Mouse (Mus musculus): Measurements from ENCODE around the gene Dad1. TPM values are rescaled to one million over a fixed set of nuclear protein-coding genes. Genes with fewer than 3 reads are reported as not detected.

The Dad1 gene
- polyA plus RNA-seq, 1 experiment: 324 TPM

DNA sequence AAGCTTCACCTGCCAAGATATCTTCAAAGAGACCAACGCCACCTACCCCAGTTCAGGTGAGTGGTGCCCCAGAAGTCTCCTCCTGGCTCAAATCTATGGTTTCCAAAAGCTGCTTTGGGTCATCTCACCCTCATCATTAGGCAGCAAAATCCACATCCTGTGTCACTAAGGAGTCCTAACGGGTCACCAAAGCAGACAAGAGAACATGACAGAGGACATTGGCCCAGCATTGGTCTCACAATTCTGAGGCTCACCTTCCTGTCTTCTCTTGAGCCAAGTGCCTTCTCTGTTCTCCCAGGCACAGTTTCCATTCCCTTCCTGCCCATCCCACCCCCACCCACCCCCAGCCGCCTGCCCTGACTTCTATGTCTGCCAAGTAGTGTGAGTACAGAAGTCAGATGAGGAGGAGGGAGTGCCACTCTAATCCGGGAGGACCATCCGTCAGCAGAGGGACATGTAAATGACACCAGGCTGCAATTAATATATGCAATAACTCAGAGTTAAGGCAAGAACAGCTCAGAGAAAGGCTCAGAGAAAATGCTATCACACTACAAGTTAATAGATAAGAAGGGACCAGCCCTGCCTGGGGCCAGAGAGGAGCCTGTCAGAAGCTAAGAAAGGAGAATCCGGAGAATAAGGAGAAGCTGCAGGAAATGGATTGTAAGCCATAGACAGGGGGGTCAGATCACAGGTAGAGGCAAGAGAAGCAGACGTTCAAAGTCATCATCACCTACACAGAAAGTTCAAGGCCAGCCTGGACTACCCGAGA is 33.0 kb downstream of the Dad1 start:
- Histone ChIP-seq H3K4me3 (no peak overlapping the region), H3K27me3 (ENCODE audit: control insufficient read depth, insufficient read depth, insufficient read length) (no peaks in the 10 kb centered on the region), H3K79me2 (ENCODE audit: control insufficient read depth, insufficient read depth) (no peaks in the 10 kb centered on the region), H3ac (ENCODE audit: control insufficient read depth, insufficient read length) (no peak overlapping the region), H3K36me3 (ENCODE audit: control insufficient read depth, insufficient read depth) (no peaks in the 10 kb centered on the region), H3K4me2 (ENCODE audit: low read depth) (no peak overlapping the region)
- TF ChIP-seq SRF (IDR thresholded peaks at IDR 0.05; ENCODE audit: control insufficient read depth, insufficient read length, low read depth) (no peak), E2F4 (IDR thresholded peaks at IDR 0.05; ENCODE audit: insufficient read depth) (no peak), TCF12 (IDR thresholded peaks at IDR 0.05; ENCODE audit: insufficient read depth, poor library complexity, severe bottlenecking) (no peak), TCF3 (IDR thresholded peaks at IDR 0.05; ENCODE audit: insufficient read length, low read depth) (no peak), CEBPB (IDR thresholded peaks at IDR 0.05; ENCODE audit: insufficient read depth, poor library complexity, severe bottlenecking) (no peak), REST (IDR thresholded peaks at IDR 0.05; ENCODE audit: insufficient read depth, insufficient read length) (no peak), MYOD1 (IDR thresholded peaks at IDR 0.05; ENCODE audit: control insufficient read depth in 1 of 3, insufficient read length in 2 of 3, low read depth in 2 of 3) (no peak)

- H3K36me3 ChIP-seq (ENCODE audit: control insufficient read depth, insufficient read depth): no peaks in the 10 kb centered on the region
- H3K27me3 ChIP-seq (ENCODE audit: control insufficient read depth, insufficient read depth, insufficient read length): no peaks in the 10 kb centered on the region
- no peak overlapping the region for H3ac ChIP-seq (ENCODE audit: control insufficient read depth, insufficient read length)
- no peak overlapping the region for H3K4me3 ChIP-seq
- H3K79me2 ChIP-seq (ENCODE audit: control insufficient read depth, insufficient read depth): no peaks in the 10 kb centered on the region
- no peak for TF ChIP-seq MAX (IDR thresholded peaks at IDR 0.05; ENCODE audit: low read depth)
- no peak for TF ChIP-seq POLR2A (IDR thresholded peaks at IDR 0.05; ENCODE audit: insufficient read length, low read depth)
- no peak for TF ChIP-seq MYOD1 (IDR thresholded peaks at IDR 0.05; ENCODE audit: control insufficient read depth in 1 of 3, insufficient read length in 2 of 3, low read depth in 2 of 3)
- no peak for TF ChIP-seq MYOG (IDR thresholded peaks at IDR 0.05; ENCODE audit: control insufficient read depth in 1 of 3, insufficient read depth in 1 of 3, insufficient read length in 2 of 3, low read depth in 2 of 3)
- TF ChIP-seq TCF3 (IDR thresholded peaks at IDR 0.05; ENCODE audit: insufficient read length, low read depth): no peak
- TF ChIP-seq REST (IDR thresholded peaks at IDR 0.05; ENCODE audit: insufficient read depth, insufficient read length): no peak
- no peak for TF ChIP-seq SRF (IDR thresholded peaks at IDR 0.05; ENCODE audit: control insufficient read depth, insufficient read length, low read depth)
- TF ChIP-seq USF1 (IDR thresholded peaks at IDR 0.05; ENCODE audit: low read depth): no peak
- no peak for TF ChIP-seq POLR2AphosphoS2 (IDR thresholded peaks at IDR 0.05; ENCODE audit: insufficient read length, low read depth)
- no peak overlapping the region for H3K4me2 ChIP-seq (ENCODE audit: low read depth)
These were observed 34.1 kb downstream of the Dad1 start for GRCm38 (mm10) chr14:54219849-54220248.

GRCm38 (mm10) chr14:54219256-54219655 is 34.6 kb downstream of the Dad1 start:
- TF ChIP-seq MAX (IDR thresholded peaks at IDR 0.05; ENCODE audit: low read depth): no peak
- TF ChIP-seq MYOD1 (IDR thresholded peaks at IDR 0.05; ENCODE audit: control insufficient read depth in 1 of 3, insufficient read length in 2 of 3, low read depth in 2 of 3): no peak
- no peak for TF ChIP-seq TCF3 (IDR thresholded peaks at IDR 0.05; ENCODE audit: insufficient read length, low read depth)
- no peak for TF ChIP-seq USF1 (IDR thresholded peaks at IDR 0.05; ENCODE audit: low read depth)
- no peak for TF ChIP-seq TCF12 (IDR thresholded peaks at IDR 0.05; ENCODE audit: insufficient read depth, poor library complexity, severe bottlenecking)
- TF ChIP-seq REST (IDR thresholded peaks at IDR 0.05; ENCODE audit: insufficient read depth, insufficient read length): no peak
- TF ChIP-seq SRF (IDR thresholded peaks at IDR 0.05; ENCODE audit: control insufficient read depth, insufficient read length, low read depth): no peak
- TF ChIP-seq CEBPB (IDR thresholded peaks at IDR 0.05; ENCODE audit: insufficient read depth, poor library complexity, severe bottlenecking): no peak
- no peak for TF ChIP-seq MYOG (IDR thresholded peaks at IDR 0.05; ENCODE audit: control insufficient read depth in 1 of 3, insufficient read depth in 1 of 3, insufficient read length in 2 of 3, low read depth in 2 of 3)
- no peak for TF ChIP-seq POLR2A (IDR thresholded peaks at IDR 0.05; ENCODE audit: insufficient read length, low read depth)
- Histone ChIP-seq H3K4me3 (no peak overlapping the region), H3ac (ENCODE audit: control insufficient read depth, insufficient read length) (no peak overlapping the region), H3K79me2 (ENCODE audit: control insufficient read depth, insufficient read depth) (no peaks in the 10 kb centered on the region), H3K4me2 (ENCODE audit: low read depth) (no peak overlapping the region), H3K27me3 (ENCODE audit: control insufficient read depth, insufficient read depth, insufficient read length) (no peaks in the 10 kb centered on the region), H3K36me3 (ENCODE audit: control insufficient read depth, insufficient read depth) (no peaks in the 10 kb centered on the region)

GRCm38 (mm10) chr14:54218721-54219120 is 35.2 kb downstream of the Dad1 start:
- H3K4me2 ChIP-seq (ENCODE audit: low read depth): no peak overlapping the region
- H3K27me3 ChIP-seq (ENCODE audit: control insufficient read depth, insufficient read depth, insufficient read length): no peaks in the 10 kb centered on the region
- H3K4me3 ChIP-seq: no peak overlapping the region
- no peaks in the 10 kb centered on the region for H3K36me3 ChIP-seq (ENCODE audit: control insufficient read depth, insufficient read depth)
- TF ChIP-seq POLR2AphosphoS2 (IDR thresholded peaks at IDR 0.05; ENCODE audit: insufficient read length, low read depth) (no peak), POLR2A (IDR thresholded peaks at IDR 0.05; ENCODE audit: insufficient read length, low read depth) (no peak), E2F4 (IDR thresholded peaks at IDR 0.05; ENCODE audit: insufficient read depth) (no peak), TCF3 (IDR thresholded peaks at IDR 0.05; ENCODE audit: insufficient read length, low read depth) (no peak), TCF12 (IDR thresholded peaks at IDR 0.05; ENCODE audit: insufficient read depth, poor library complexity, severe bottlenecking) (no peak), MYOD1 (IDR thresholded peaks at IDR 0.05; ENCODE audit: control insufficient read depth in 1 of 3, insufficient read length in 2 of 3, low read depth in 2 of 3) (no peak), CEBPB (IDR thresholded peaks at IDR 0.05; ENCODE audit: insufficient read depth, poor library complexity, severe bottlenecking) (no peak), REST (IDR thresholded peaks at IDR 0.05; ENCODE audit: insufficient read depth, insufficient read length) (no peak), MYOG (IDR thresholded peaks at IDR 0.05; ENCODE audit: control insufficient read depth in 1 of 3, insufficient read depth in 1 of 3, insufficient read length in 2 of 3, low read depth in 2 of 3) (no peak), MAX (IDR thresholded peaks at IDR 0.05; ENCODE audit: low read depth) (no peak), USF1 (IDR thresholded peaks at IDR 0.05; ENCODE audit: low read depth) (no peak), SRF (IDR thresholded peaks at IDR 0.05; ENCODE audit: control insufficient read depth, insufficient read length, low read depth) (no peak)
- H3K79me2 ChIP-seq (ENCODE audit: control insufficient read depth, insufficient read depth): no peaks in the 10 kb centered on the region
- no peak overlapping the region for H3ac ChIP-seq (ENCODE audit: control insufficient read depth, insufficient read length)
